Mouse (Mus musculus) limb, embryonic 15.5 days (tissue): ENCODE results near the gene Robo1. TPM values are rescaled to one million over a fixed set of nuclear protein-coding genes. Genes with fewer than 3 reads are reported as not detected.

ENCODE experiments used
- ATAC-seq: fragments of 200-750 bp; cut with Nextera tagmentation; 2 replicates; pipeline ENCODE4 v1.8.0; 2017; ENCODE audit warnings: low read depth, moderate TSS enrichment; ENCODE audit not compliant: insufficient number of reproducible peaks, low FRiP score, low TSS enrichment
- H3K27ac ChIP-seq: fragments of 300-500 bp; sonication (generic); 2 replicates; pipeline ENCODE4 v1.5.1; 2015; ENCODE audit warnings: moderate library complexity, mild to moderate bottlenecking, inconsistent platforms
- H3K27me3 ChIP-seq: fragments of 300-500 bp; sonication (generic); 2 replicates; pipeline ENCODE4 v1.6.1; 2015; ENCODE audit warnings: inconsistent platforms
- H3K36me3 ChIP-seq: fragments of 300-500 bp; sonication (generic); 2 replicates; pipeline ENCODE4 v1.6.1; 2015; ENCODE audit warnings: inconsistent platforms
- H3K4me1 ChIP-seq: fragments of 300-500 bp; sonication (generic); 2 replicates; pipeline ENCODE4 v1.6.1; 2015; ENCODE audit warnings: inconsistent platforms
- H3K4me2 ChIP-seq: fragments of 300-500 bp; sonication (generic); 2 replicates; pipeline ENCODE4 v1.6.1; 2015; ENCODE audit warnings: mild to moderate bottlenecking, inconsistent platforms
- H3K4me3 ChIP-seq: fragments of 300-500 bp; sonication (generic); 2 replicates; pipeline ENCODE4 v1.5.1; 2015; ENCODE audit warnings: mild to moderate bottlenecking, inconsistent platforms
- H3K9ac ChIP-seq: fragments of 300-500 bp; sonication (generic); 2 replicates; pipeline ENCODE4 v1.6.1; 2015; ENCODE audit warnings: inconsistent platforms
- H3K9me3 ChIP-seq: fragments of 300-500 bp; sonication (generic); 2 replicates; pipeline ENCODE4 v1.6.1; 2016; ENCODE audit warnings: inconsistent platforms
- WGBS: fragments of 180-500 bp; shearing (Covaris S2); methylation state at CpG from one replicate; pipeline ENCODE4 v1.1.7; 2015; 5-methylcytosine and 5-hydroxymethylcytosine counted together
- polyA plus RNA-seq: library from polyadenylated mRNA; unstranded; fragments of >200 nt; fragmentation: Nextera tagmentation; extraction: Ambion mirVana; gene quantifications from 2 replicates; pipeline ENCODE4 v1.2.1, GENCODE M21; 2015

Robo1 gene
- 30.7 and 36.3 TPM in 2 replicates for polyA plus RNA-seq

- H3K27ac ChIP-seq = no peak within 1 kb of the TSS
- no peaks in the 10 kb centered on the region for H3K36me3 ChIP-seq
- H3K4me3 ChIP-seq = no peak within 1 kb of the TSS
- H3K4me1 ChIP-seq = no peaks in the 10 kb centered on the region
- H3K27me3 ChIP-seq = no peaks in the 10 kb centered on the region
- H3K4me2 ChIP-seq = no peak within 1 kb of the TSS
- no peak for ATAC-seq
- H3K9me3 ChIP-seq = no peaks in the 10 kb centered on the region
- H3K9ac ChIP-seq = no peak within 1 kb of the TSS
- 77% methylated on average over 8 of the region's 8 CpGs for WGBS
Observed at GRCm38 (mm10) chr16:72307537-72308330, at the start of gene Robo1. Gene Robo1, plus strand, starts transcription at chr16:72308306.

GRCm38 (mm10) chr16:72267839-72268238 is 40.3 kb upstream of the Robo1 start:
- no peak overlapping the region for H3K4me2 ChIP-seq
- no peak overlapping the region for H3K4me3 ChIP-seq
- H3K36me3 ChIP-seq = no peaks in the 10 kb centered on the region
- H3K4me1 ChIP-seq = no peaks in the 10 kb centered on the region
- H3K27me3 ChIP-seq = no peaks in the 10 kb centered on the region
- 36% methylated on average over 10 of the region's 10 CpGs for WGBS
- H3K27ac ChIP-seq = no peak overlapping the region
- H3K9ac ChIP-seq = no peak overlapping the region
- ATAC-seq = peak; percentile 19; the same call in 1 of the 2 replicates
- no peaks in the 10 kb centered on the region for H3K9me3 ChIP-seq

DNA sequence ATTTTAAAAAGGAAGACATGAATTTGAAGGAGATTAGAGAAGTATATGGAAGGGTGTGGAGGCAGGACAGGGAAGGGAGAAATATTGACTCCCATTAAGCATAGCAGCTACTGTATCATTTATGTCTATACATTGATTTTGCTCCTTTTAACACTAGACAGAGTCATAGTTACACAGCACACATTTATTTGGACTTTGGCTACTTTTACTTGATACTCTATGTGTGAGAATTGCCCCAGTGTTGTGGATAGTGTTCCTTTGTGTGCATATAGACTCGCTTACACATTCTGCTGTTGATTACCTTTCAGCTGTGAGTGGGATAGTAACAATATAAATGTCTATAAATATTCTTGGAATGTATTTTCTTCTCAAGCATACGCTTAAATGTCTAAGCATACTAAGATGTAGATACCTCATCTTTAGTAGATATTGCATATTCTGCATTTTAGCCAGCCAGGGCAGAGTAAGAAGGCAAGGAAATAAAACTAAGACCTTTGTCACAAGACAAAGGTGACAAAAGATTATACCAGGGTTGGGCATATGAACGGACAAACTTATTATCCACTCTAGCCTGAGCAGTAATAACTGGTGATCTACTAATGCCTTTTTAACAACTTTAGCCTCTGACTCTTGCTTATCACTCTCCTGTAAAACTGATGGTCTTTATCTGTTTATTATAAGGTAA is 31.6 kb upstream of the Robo1 start:
- H3K27me3 ChIP-seq = no peaks in the 10 kb centered on the region
- WGBS = 79% methylated on average over 3 of the region's 3 CpGs
- H3K36me3 ChIP-seq = no peaks in the 10 kb centered on the region
- ATAC-seq = no peak
- no peaks in the 10 kb centered on the region for H3K4me1 ChIP-seq
- no peaks in the 10 kb centered on the region for H3K9me3 ChIP-seq
- no peak overlapping the region for H3K9ac ChIP-seq
- H3K4me3 ChIP-seq = no peak overlapping the region
- no peak overlapping the region for H3K4me2 ChIP-seq
- no peak overlapping the region for H3K27ac ChIP-seq

- 62% methylated on average over 6 of the region's 6 CpGs for WGBS
- H3K27me3 ChIP-seq = no peaks in the 10 kb centered on the region
- H3K4me1 ChIP-seq = no peaks in the 10 kb centered on the region
Observed at GRCm38 (mm10) chr16:72308331-72308668, 194 bp downstream of the Robo1 start.

GRCm38 (mm10) chr16:72327321-72327720 is 19.2 kb downstream of the Robo1 start:
- WGBS = 33% methylated on average over 8 of the region's 8 CpGs
- Histone ChIP-seq H3K9ac (no peak overlapping the region), H3K4me2 (no peak overlapping the region), H3K4me1 (no peaks in the 10 kb centered on the region), H3K27ac (no peak overlapping the region), H3K36me3 (no peaks in the 10 kb centered on the region), H3K4me3 (no peak overlapping the region), H3K27me3 (no peaks in the 10 kb centered on the region), H3K9me3 (no peaks in the 10 kb centered on the region)
- no peak for ATAC-seq

More at GRCm38 (mm10) chr16:72308331-72308668, 194 bp downstream of the Robo1 start:
- Histone ChIP-seq H3K9me3 (no peaks in the 10 kb centered on the region), H3K27ac (no peak overlapping the region), H3K4me3 (no peak overlapping the region), H3K9ac (no peak overlapping the region), H3K36me3 (no peaks in the 10 kb centered on the region), H3K4me2 (no peak overlapping the region)
- ATAC-seq = no peak

GRCm38 (mm10) chr16:72328579-72328978 is 20.5 kb downstream of the Robo1 start:
- Histone ChIP-seq H3K4me3 (no peak overlapping the region), H3K9ac (no peak overlapping the region), H3K36me3 (no peaks in the 10 kb centered on the region), H3K9me3 (no peaks in the 10 kb centered on the region), H3K4me2 (no peak overlapping the region), H3K4me1 (no peaks in the 10 kb centered on the region), H3K27ac (no peak overlapping the region), H3K27me3 (no peaks in the 10 kb centered on the region)
- WGBS = 76% methylated on average over 3 of the region's 3 CpGs
- no peak for ATAC-seq

GRCm38 (mm10) chr16:72337757-72338156 is 29.7 kb downstream of the Robo1 start:
- H3K4me3 ChIP-seq = no peak overlapping the region
- 92% methylated on average over 1 of the region's 1 CpGs for WGBS
- H3K4me2 ChIP-seq = no peak overlapping the region
- no peaks in the 10 kb centered on the region for H3K9me3 ChIP-seq
- H3K9ac ChIP-seq = no peak overlapping the region
- no peaks in the 10 kb centered on the region for H3K4me1 ChIP-seq
- ATAC-seq = no peak
- no peaks in the 10 kb centered on the region for H3K27me3 ChIP-seq
- no peak overlapping the region for H3K27ac ChIP-seq
- H3K36me3 ChIP-seq = no peaks in the 10 kb centered on the region

GRCm38 (mm10) chr16:72350422-72350821 is 42.3 kb downstream of the Robo1 start:
- no peaks in the 10 kb centered on the region for H3K27me3 ChIP-seq
- WGBS = 44% methylated on average over 5 of the region's 5 CpGs
- no peaks in the 10 kb centered on the region; the same call in 1 of the 2 replicates for H3K4me1 ChIP-seq
- no peak overlapping the region for H3K4me2 ChIP-seq
- no peaks in the 10 kb centered on the region for H3K36me3 ChIP-seq
- no peak overlapping the region for H3K9ac ChIP-seq
- no peaks in the 10 kb centered on the region for H3K9me3 ChIP-seq
- no peak for ATAC-seq
- H3K4me3 ChIP-seq = no peak overlapping the region
- no peak overlapping the region for H3K27ac ChIP-seq

GRCm38 (mm10) chr16:72356515-72357357 is 48.6 kb downstream of the Robo1 start:
- no peak overlapping the region for H3K27ac ChIP-seq
- WGBS = 85% methylated on average over 2 of the region's 2 CpGs
- H3K4me3 ChIP-seq = no peak overlapping the region
- H3K9ac ChIP-seq = no peak overlapping the region
- no peak overlapping the region for H3K4me2 ChIP-seq
- no peaks in the 10 kb centered on the region for H3K36me3 ChIP-seq
- no peaks in the 10 kb centered on the region for H3K4me1 ChIP-seq
- H3K9me3 ChIP-seq = no peaks in the 10 kb centered on the region
- H3K27me3 ChIP-seq = no peaks in the 10 kb centered on the region
- ATAC-seq = no peak

DNA sequence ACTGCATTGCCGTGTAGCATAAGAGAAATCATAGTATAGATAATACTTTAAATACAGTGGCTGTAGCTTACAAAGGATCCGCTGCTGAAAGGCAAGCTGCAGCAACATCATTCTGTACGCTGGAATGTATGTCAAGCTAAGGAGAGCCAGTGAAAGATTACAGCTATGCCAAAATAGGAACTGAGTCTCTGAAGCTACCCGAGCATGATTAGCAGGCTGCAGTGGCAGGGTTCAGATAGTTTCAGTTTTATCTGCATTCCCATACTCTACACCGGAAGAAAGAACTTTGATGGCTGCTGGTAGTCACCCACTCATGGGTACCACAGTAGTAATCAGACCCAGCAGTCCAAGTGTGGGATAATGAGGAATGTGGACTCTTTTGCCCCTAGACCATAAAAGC is 68.8 kb downstream of the Robo1 start:
- Histone ChIP-seq H3K36me3 (no peaks in the 10 kb centered on the region), H3K27me3 (no peaks in the 10 kb centered on the region), H3K9ac (no peak overlapping the region), H3K4me1 (no peaks in the 10 kb centered on the region), H3K9me3 (no peaks in the 10 kb centered on the region), H3K4me2 (no peak overlapping the region), H3K4me3 (no peak overlapping the region), H3K27ac (no peak overlapping the region)
- WGBS = 60% methylated on average over 5 of the region's 5 CpGs
- no peak for ATAC-seq

GRCm38 (mm10) chr16:72381819-72382218 is 73.7 kb downstream of the Robo1 start:
- H3K4me3 ChIP-seq = no peak overlapping the region
- H3K36me3 ChIP-seq = no peaks in the 10 kb centered on the region
- no peaks in the 10 kb centered on the region for H3K4me1 ChIP-seq
- H3K4me2 ChIP-seq = no peak overlapping the region
- H3K9me3 ChIP-seq = no peaks in the 10 kb centered on the region
- WGBS = 85% methylated on average over 6 of the region's 6 CpGs
- no peaks in the 10 kb centered on the region for H3K27me3 ChIP-seq
- ATAC-seq = no peak
- no peak overlapping the region for H3K9ac ChIP-seq
- no peak overlapping the region for H3K27ac ChIP-seq

GRCm38 (mm10) chr16:72383566-72383965 is 75.5 kb downstream of the Robo1 start:
- H3K9me3 ChIP-seq = no peaks in the 10 kb centered on the region
- H3K27ac ChIP-seq = no peak overlapping the region
- H3K4me3 ChIP-seq = no peak overlapping the region
- no peak for ATAC-seq
- no peaks in the 10 kb centered on the region for H3K4me1 ChIP-seq
- no peak overlapping the region for H3K4me2 ChIP-seq
- H3K36me3 ChIP-seq = no peaks in the 10 kb centered on the region
- H3K9ac ChIP-seq = no peak overlapping the region
- WGBS = 70% methylated on average over 1 of the region's 1 CpGs
- H3K27me3 ChIP-seq = no peaks in the 10 kb centered on the region
